Mouse (Mus musculus) heart, postnatal 0 days (tissue): ENCODE data around the gene Nrl.

Source experiments
- CTCF ChIP-seq: IDR thresholded peaks from 2 replicates; pipeline ENCODE4 v1.5.1; 2016; ENCODE audit warnings: antibody characterized with exemption, control low read depth, low read depth
- EP300 ChIP-seq: IDR thresholded peaks from 2 replicates; pipeline ENCODE4 v1.6.1; 2016; ENCODE audit warnings: antibody characterized with exemption, low read depth

DNA sequence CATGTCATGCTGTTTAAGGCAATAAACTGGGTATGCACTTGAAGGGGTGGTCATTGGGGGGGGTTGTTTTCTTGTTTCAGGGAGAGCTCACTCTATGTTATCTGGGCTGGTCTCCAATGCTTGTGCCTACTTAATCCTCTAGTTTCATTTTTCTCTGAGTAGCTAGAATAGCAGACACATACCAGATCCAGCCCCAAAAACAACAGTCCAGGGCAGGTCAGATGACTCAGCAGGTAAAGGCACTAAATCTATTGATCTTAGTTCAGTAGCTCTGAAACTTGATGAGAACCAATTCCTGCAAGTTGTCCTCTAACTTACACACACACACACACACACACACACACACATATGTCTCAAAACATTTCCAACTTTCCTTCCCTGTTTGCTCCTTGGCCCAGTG is 47.0 kb upstream of the Nrl start:
- no peak for TF ChIP-seq CTCF
- no peak for TF ChIP-seq EP300
